Mouse (Mus musculus) liver, postnatal 0 days (tissue): ENCODE measurements at regions not wholly inside any gene's neighbourhood (a gene's known extent, or its start where the extent isn't known, plus 50 kb on each side); places are given as distances from the start of the nearest gene placed in this dataset.

ENCODE experiments used
- CTCF ChIP-seq: sonication (generic); IDR thresholded peaks from 2 replicates; pipeline ENCODE4 v1.5.1; 2016; ENCODE audit warnings: antibody characterized with exemption, low read depth
- EP300 ChIP-seq: IDR thresholded peaks from 2 replicates; pipeline ENCODE4 v1.6.1; 2016; ENCODE audit warnings: antibody characterized with exemption, low read depth, mild to moderate bottlenecking

- TF ChIP-seq CTCF (no peak), EP300 (no peak)
Measured at GRCm38 (mm10) chr3:51159322-51159721, 64.9 kb upstream of the Noct start.
